Mouse (Mus musculus) lung, postnatal 4 days (tissue): Measurements from ENCODE around the gene Exosc7.

ENCODE experiments used
- DNase-seq, 2 experiments: peaks; one replicate each; pipeline ENCODE4 v3.0.0; 2021

Exosc7 gene

DNA sequence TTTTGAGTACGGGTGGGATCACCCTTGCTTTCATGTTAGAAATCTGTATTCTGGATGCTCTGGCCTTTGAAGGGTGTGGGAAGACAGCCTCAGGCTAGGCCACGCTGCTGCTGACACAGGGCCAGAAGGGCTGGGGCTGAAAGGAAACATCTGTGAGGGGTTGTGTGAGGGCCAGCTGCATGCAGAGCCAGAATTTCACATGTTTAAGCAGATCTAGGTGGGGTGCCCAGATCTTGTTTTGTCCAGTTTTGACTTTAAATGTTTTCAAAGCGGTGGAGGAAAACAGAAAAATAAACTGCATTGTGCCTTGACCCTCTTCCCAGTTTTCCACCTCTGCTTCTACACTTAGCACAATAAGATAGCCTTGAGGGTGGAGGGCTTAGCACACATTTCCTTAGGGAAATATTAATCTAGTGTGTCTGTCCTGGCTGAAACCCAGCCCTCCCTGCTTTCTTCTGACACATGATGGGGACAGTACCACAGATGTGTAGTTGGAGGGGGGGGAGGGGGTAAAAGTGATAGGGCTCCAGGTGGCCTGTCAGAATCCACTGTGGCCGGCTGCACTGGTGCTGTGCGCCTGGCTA is 26.0 kb downstream of the Exosc7 start:
- DNase-seq = peak; percentile 73 to 91

DNA sequence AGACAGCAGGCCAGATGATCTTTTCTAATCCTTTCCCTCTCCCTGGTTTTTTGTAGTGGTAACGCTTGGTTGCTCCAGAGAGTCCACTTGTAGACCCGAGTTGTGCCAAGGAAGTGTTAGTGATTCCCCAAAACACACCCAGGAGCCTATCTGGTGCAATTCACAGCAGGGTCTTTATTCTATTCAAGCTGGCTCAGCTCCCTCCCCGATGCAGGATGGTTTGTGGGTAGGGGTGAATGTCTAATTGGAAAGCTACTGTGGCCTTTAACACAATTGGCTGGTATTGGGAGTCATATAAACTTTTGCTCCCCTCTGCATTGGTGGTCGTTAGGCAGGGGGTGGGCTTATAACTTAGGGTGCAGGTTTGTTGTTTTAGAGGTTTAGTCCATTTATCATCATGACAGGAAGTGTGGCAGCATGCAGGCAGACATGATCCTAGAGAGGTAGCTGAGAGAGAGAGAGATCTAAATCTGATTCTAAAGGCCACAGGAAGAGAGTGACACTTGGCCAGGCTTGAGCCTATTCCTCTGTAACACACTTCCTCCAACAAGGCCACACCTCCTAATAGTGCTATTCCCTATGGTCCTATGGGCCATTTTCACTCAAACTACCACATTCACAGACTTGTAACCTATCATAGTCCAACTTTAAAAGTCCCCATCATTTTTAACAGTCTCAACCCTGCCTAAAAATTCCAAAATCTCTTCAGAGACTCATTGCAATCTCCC is 27.0 kb downstream of the Exosc7 start:
- DNase-seq = no peak

DNA sequence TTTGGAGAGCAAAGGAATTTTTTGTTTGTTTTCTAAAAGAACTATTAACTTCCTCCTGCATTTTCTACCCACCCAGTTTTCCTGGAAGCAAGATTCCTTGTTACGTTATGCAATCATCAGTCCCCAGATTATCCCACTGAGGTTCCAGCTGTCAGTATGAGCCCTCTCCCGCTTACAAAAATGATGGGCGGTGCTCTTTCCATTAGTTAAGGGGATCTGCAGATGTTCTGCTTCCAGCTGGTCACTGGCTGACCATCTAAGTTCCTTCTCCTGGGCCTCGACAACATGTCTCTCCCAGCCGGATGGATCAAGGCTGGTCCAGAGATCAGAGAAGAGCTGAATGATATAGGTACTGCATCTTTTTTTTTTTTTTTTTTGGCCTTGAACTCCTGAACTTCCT is 35.4 kb downstream of the Exosc7 start:
- peak; percentile 30 to 66 for DNase-seq

DNA sequence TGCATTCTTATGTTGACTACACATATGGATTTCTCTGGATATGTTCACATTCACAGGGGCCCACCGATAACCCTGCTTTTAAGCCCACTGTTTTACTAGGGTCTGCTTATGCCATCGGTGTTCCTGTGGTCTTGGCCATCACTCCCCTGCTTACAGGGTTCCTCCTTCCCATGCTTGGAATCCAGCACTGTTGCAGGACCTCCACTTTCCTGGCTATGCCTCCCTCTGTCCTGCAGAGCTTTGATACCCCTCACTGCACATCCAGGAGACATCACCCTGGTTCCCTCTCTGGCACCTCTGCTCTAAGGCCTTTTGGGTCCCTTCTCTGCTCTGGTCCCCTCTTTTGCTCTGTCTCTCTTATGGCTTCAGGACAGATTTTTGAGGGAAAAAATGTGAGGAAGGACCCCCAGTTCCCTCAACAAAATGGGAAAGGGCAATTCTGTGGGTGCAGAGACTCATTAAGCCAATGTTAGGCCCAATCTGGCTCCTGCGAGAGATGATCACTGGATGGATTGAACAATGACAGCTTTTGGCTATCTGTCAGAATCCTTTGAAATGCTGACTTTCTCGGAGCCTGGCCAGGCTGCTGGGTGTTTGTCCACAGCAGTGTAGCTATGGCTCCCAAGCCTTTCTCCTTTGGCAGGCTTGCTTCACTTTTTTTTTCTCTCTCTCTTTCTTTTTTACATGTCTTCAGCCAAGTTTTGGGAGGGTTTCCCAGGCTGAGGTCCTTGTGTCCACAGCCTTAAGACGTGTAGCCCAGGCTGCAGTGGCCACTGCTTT is 37.4 kb downstream of the Exosc7 start, which contains the start of gene Clec3b:
Gene Clec3b (plus strand): TSS at position 706 of the 780 bp plus-strand sequence.
- peak; percentile 62 to 84 for DNase-seq

DNA sequence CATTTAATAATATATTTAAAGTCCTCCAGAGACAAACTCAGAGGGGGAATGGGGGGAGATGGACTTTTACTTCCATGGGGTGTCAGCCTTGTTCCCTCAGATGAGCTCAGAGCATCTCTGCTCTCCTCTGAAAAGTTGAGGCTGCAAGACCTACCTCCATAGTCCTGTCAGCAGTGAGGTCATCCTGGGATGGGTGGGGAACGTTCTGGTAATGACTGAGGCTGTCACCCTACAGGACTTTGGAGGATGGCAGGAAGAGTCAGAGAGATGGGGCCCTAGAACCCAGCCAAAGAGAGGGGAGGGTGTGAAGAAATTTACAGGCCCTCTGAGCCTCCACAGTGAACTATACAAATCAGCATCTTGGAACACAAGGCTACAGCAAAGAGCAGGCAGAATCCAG is 38.5 kb downstream of the Exosc7 start:
- DNase-seq = no peak

DNA sequence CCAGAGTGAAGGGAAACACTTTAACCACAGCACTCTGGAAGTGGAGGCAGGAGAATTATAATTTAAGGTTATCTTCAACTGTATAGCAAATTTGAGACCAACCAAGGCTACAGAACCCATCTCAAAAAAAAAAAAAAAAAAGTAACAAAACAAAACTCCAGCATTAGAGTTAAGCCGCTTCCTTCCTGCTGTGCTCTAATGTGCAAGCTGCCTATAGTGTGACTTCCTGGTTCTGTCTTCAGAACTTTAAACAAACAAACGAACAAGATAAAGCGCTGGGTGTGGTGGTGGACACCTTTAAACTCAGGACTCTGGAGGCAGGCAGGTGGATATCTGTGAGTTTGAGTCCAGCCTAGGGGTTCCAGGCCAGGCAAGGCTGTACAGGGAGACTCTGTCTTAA is 39.0 kb downstream of the Exosc7 start:
- DNase-seq = no peak

DNA sequence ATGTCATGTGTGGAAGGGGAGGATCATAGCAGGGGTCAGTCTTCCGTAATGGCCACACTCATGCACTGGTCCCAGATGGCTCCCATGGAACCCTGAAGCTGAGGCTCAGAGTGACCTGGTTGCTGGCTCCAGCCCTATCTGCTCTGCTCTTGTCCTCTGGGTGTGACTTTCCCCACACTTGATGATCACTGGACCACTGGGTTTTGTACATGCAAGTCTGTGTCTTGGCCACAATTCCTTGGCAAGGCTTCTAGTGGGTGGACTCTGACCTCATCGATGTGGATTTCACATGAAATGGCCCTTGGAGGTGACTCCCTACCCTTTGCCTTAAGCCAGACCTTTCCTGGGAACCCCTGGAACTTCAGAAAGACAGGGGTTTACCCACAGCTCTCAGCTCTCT is 40.1 kb downstream of the Exosc7 start:
- DNase-seq = peak in 1 of 2 experiments; percentile 28

DNA sequence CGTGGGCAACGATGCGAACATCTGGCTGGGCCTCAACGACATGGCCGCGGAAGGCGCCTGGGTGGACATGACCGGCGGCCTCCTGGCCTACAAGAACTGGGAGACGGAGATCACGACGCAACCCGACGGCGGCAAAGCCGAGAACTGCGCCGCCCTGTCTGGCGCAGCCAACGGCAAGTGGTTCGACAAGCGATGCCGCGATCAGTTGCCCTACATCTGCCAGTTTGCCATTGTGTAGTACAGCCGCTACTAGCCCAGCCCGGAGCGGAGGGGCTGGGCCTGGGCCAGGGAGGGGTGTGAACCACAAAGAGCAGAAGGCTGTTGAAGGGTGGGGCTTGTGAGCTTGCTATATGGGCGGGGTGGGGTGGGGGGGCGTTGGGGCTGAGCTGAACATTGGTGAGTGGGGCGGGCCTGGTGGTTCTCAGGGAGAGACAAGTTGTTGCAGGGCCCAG is 43.9 kb downstream of the Exosc7 start:
- DNase-seq = peak; percentile 78 to 89

DNA sequence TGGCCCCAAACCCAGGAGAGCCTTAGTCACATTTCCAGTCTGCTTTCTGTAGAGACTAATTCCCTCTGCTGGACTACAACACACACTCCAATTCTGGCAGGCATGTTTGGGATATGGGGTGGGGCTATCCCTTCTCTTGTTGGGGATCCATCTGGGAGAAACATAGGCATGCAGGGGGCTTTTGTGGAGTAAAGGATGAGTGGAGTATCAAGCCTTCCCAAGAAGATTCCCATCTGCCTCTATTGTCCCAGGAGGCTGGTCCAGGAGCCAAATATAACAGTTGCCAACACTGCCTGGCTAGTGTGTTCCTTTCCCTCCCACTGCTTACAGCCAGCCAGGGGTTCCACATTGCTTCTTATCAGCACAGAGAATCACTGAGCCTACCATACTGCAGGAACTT is 44.7 kb downstream of the Exosc7 start:
- DNase-seq = no peak

DNA sequence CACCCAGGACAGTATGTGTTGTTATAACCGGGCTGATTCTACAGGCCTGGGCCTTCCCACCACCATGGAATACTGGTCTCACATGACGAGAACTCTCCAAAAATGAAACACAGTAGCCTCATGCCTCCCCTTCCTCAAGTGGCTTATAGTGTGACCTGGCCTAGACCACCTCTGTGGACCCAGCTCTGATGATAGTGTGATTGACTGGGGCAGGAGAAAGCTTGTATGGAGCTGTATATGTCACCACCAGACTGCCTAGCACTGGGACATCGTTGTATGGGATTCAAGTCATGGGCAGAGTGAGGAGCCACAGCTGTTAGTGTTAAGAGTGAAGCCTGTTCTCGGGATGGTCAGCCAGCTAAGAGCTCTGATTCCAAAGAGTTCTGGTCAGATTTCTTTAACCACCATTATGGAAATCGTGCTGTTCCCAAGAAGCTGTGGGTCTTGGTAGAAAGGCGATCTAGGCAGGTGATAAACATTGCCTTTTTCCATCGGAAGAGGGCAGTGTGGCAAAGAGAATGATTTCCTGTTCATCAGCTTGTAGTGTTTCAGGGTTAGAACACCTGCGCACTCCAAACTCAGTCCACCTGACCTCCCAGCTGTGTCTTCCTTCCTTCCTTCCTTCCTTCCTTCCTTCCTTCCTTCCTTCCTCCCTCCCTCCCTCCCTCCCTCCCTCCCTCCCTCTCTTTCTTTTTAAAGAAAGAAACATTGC is 45.3 kb downstream of the Exosc7 start:
- peak in 1 of 2 experiments; percentile 39 for DNase-seq

DNA sequence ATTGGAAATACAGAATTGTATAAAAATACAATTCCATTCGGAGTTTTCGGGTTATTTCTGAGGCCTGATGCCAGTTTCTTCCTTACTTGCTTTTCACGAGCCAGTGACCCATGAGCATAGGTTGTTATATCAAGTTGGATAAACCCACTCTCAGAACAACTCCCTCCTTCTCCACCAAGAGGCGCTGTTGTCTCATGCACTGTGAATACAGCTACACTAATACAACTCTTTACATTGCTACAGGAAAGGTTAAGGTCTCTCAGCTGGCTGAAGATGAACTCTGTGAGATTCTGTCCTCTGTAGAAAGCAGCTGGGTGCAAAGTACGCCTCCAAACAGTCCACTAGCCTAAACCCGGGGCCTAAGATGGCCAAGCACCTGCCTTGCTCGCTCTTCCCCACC is 46.3 kb downstream of the Exosc7 start:
- peak; percentile 29 to 82 for DNase-seq

DNA sequence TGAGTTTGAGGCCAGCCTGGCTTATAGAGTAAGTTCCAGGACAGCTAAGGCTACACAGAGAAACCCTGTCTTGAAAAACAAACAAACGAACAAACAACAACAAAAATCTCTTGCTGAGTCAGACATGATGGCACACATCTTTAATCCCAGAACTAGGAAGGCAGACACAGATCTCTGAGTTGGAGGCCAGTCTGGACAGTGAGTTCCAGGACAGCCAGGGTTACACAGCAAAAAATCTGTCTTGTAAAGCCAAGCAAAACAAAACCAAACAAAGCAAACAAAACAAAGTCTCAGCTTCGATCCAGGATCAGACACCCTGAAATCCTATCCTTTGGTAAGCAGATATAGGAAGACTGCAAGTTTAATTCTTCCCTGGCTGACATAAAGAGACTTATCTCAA is 48.8 kb downstream of the Exosc7 start:
- DNase-seq = no peak

DNA sequence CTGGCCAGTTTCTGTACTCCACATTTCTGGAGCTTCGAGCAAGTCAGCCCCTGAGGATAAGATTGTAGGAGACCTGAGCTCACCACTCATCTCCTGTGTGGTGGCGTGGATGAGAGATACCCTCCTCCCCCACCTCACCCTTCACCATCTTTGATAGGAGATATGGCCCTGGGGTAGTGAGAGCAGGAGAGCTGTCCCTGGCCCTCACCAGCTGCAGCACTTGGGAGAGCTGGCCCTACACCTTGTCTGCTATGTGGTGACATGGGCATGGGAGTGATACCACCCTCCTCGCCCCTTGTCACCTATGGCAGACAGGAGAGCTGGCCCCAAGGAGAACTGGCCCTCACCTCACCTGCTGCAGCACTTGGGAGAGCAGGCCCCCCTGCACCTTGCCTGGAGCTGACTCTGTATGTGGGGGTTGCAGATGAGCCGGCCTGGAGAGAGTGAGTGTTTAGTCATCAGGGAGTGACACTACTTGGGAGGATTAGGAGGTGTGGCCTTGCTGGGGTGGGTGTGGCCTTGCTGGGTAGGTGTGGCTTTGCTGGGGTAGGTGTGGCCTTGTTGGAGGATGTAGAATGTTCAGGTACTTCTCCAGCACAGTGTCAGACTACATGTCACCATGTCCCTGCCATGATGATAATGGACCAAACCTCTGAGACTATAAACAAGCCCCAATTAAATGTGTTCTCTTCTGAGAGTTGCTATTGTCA is 50.1 kb downstream of the Exosc7 start:
- DNase-seq = no peak

DNA sequence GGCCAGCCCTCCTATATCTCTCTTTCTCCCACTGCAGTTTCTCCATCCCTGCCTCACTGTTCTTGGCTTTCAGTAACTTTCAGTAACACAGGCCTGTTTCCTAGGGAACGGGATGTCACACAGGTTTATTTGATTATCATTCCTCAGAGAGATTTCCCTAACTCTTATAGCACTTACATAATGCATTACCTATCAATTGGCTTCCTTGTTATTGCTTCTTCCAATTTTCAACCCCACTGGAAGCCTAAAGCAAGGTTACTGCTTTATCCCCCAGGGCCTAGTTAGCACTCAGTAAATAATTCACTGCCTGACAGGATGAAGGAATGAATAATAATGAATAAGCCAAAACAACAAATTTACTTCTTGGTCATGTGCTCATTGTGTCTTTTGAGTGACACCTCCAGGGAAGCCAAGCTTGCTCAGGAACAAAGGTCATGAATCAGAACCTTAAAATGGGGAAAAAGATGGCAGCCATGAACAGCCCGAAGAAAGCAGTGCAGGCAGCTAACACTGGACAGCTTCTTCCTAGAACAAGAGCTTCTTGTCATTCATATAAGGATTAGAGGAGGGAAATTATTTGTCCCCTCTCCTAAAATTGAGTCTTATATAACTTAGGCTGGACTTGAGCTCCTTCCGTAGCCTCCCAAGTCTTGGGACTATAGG is 52.9 kb downstream of the Exosc7 start:
- no peak for DNase-seq

DNA sequence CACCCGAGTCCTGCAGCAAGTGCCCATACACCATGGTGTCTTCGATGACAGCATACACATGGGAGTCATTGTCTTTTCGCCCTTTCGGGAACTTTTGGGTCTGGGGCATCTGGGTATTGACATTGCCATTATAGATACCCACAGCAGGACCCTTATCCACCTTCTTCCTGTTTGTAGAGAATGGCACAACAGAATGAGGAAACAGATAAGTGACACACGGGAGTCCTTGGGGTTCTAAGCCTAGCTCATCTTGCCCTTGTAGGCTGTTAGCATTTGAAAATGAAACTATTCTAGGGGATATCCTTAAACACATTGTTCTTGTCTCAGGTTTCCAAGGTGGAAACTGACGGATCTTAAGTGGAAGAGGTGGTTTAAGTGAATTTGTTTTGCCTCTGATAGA is 60.7 kb downstream of the Exosc7 start:
- DNase-seq = no peak

DNA sequence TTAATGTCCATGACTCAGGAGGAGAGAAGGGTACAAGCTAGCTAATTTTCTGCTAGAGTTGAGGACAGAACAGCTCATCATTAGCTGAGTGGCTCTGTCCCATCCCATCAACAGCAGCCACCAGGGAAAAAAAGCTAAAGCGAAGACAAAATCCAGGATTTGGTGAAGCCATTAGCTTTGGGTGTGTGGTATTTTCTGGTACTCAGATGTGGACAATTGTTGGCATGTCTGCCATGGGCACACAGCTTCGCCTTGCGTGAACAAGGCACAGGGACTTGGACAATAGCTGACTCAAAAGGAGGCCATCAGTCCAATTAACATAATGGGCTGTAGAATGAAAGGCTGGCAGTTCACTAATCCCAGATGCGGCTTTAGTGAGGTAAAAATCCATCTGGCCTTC is 61.3 kb downstream of the Exosc7 start:
- DNase-seq = no peak

DNA sequence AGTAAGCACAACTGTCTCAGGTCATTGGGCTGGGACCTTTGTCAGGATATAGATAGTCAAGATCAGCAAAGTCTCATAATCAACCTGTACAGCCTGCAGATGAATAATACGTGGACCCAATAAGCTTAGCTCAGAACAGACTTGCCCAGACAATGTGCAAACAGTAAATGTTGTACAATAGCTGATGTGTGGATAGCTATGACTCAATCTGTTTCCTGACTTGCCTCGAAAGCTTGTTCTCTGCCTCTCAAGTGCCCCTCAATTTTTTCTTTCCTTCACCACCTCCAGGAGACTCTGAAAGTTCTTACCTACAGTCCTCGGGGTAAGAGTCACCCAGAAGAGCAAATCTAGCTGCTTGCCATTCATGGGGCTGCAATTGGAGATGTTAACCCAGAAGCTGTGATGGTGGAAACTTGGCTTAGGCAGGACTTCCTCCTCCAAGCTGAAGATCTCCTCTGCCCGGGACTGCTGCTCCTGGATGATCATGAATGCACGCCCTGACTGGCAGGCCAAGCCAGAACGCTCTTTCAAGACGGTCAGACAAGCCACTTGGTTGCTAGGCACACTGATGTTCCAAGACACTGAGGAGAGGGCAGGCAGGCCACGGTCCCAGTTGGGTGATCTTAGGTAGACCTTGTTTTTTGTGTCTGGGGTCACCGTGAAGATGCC is 64.5 kb downstream of the Exosc7 start:
- DNase-seq = no peak

DNA sequence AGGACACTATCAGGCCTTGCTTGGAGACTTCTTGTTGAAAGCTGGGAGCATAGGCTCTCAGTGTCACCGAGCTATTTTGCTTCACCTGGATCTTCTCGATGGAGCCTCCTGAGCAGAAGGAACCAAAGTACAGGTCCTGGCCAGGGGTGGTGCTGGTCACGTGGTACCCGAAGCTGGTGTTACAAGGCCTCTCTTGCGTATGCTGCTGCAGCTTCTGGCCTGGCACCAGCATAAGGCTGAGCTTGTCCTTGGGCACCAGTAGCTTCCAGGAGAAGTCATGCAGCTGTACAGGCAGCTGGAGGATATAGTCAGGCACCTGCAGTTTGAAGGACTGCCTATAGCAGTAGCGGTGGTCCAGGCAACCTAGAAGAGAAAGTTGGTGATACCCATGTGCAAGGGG is 67.0 kb downstream of the Exosc7 start:
- no peak for DNase-seq

DNA sequence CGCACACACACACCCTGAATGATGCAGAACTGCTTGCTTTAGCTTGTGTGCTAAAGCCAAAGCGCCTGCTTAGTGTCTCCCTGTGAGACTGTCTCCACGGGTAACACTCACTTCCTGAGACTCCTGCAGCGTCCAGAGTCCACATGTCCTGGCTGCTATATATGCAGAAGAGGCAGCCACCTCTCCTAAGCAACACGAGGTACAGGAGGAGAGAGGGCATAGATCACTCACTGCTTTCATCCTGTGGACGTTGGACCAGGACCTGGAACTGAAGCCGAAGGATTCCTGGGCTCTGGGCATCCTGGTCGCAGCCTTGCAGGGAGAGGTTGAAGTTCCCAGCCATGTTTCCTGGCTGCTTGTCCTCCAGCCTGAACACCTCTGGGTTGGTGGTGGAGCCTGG is 70.2 kb downstream of the Exosc7 start:
- DNase-seq = no peak

DNA sequence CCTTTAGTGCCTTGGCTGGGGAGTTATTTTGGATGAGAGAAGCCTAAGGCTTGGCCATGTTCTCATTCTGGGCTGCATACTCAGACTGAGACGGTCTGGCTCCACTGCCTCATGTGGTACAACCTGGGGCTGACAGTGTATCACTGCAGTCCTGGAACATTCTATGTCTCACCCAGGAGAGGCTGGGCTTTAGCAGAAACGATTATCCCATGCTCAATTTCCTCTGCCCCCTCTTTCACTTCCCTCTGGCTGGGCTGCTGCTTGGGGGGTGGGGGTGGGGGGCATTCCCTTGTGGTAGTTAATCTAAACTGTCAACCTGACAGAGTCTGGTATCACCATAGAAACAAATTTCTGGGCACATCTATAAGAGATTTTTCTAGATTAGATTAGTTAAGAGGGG is 72.5 kb downstream of the Exosc7 start:
- no peak for DNase-seq
